Mouse (Mus musculus): Measurements from ENCODE around the gene Olfr1494. TPM values are rescaled to one million over a fixed set of nuclear protein-coding genes. Genes with fewer than 3 reads are reported as not detected.

Olfr1494 gene
- not detected in 2 replicates for polyA plus RNA-seq (2012; rRNA removed; ENCODE audit: low replicate concordance)

GRCm38 (mm10) chr19:13739428-13739827 lies at the start of gene Olfr1494:
Gene Olfr1494, plus strand, starts transcription at chr19:13739728.

GRCm38 (mm10) chr19:13696968-13697367 lies 42.6 kb upstream of the Olfr1494 start, which contains the start of gene Olfr1491:
Gene Olfr1491, plus strand, starts transcription at chr19:13697268.

GRCm38 (mm10) chr19:13722978-13723377 lies 16.6 kb upstream of the Olfr1494 start, which contains the start of gene Olfr1493-ps1:
Gene Olfr1493-ps1, plus strand, starts transcription at chr19:13723278.

GRCm38 (mm10) chr19:13764306-13764705 lies 24.8 kb downstream of the Olfr1494 start, which contains the start of gene Olfr1495:
Gene Olfr1495, plus strand, starts transcription at chr19:13764606.

GRCm38 (mm10) chr19:13777578-13777977 lies 38.0 kb downstream of the Olfr1494 start, which contains the start of gene Olfr1496:
Gene Olfr1496, plus strand, starts transcription at chr19:13777878.

GRCm38 (mm10) chr19:13798102-13798501 lies 58.6 kb downstream of the Olfr1494 start, which contains the start of gene Olfr1497:
Gene Olfr1497, minus strand, starts transcription at chr19:13798202.

Other genes starting within 250 kb of the Olfr1494 start
- gene Olfr1477, start 239.2 kb upstream of the Olfr1494 start, polyA plus RNA-seq (2012; rRNA removed; ENCODE audit: low replicate concordance): not detected in 2 replicates
- gene Olfr1480, start 211.8 kb upstream of the Olfr1494 start, polyA plus RNA-seq (2012; rRNA removed; ENCODE audit: low replicate concordance): not detected in 2 replicates
- gene Olfr1484, start 156.2 kb upstream of the Olfr1494 start, polyA plus RNA-seq (2012; rRNA removed; ENCODE audit: low replicate concordance): not detected in 2 replicates
- not detected in 2 replicates for gene Olfr1487, start 122.4 kb upstream of the Olfr1494 start, polyA plus RNA-seq (2012; rRNA removed; ENCODE audit: low replicate concordance)
- not detected in 2 replicates for gene Olfr1489, start 108.1 kb upstream of the Olfr1494 start, polyA plus RNA-seq (2012; rRNA removed; ENCODE audit: low replicate concordance)
- gene Olfr1490, start 88.6 kb upstream of the Olfr1494 start, polyA plus RNA-seq (2012; rRNA removed; ENCODE audit: low replicate concordance): not detected in 2 replicates
- gene Olfr1491, start 42.5 kb upstream of the Olfr1494 start, polyA plus RNA-seq (2012; rRNA removed; ENCODE audit: low replicate concordance): not detected in 2 replicates
- gene Olfr1493-ps1, start 16.4 kb upstream of the Olfr1494 start, polyA plus RNA-seq (2012; rRNA removed; ENCODE audit: low replicate concordance): not detected in 2 replicates
- not detected in 2 replicates for gene Olfr1495, start 24.9 kb downstream of the Olfr1494 start, polyA plus RNA-seq (2012; rRNA removed; ENCODE audit: low replicate concordance)
- gene Olfr1496, start 38.1 kb downstream of the Olfr1494 start, polyA plus RNA-seq (2012; rRNA removed; ENCODE audit: low replicate concordance): not detected in 2 replicates
- not detected in 2 replicates for gene Olfr1497, start 58.5 kb downstream of the Olfr1494 start, polyA plus RNA-seq (2012; rRNA removed; ENCODE audit: low replicate concordance)
- gene Olfr1499, start 79.7 kb downstream of the Olfr1494 start, polyA plus RNA-seq (2012; rRNA removed; ENCODE audit: low replicate concordance): not detected in 2 replicates
- not detected in 2 replicates for gene Olfr1500, start 90.8 kb downstream of the Olfr1494 start, polyA plus RNA-seq (2012; rRNA removed; ENCODE audit: low replicate concordance)
- not detected in 2 replicates for gene Olfr1501, start 111.0 kb downstream of the Olfr1494 start, polyA plus RNA-seq (2012; rRNA removed; ENCODE audit: low replicate concordance)
- gene Olfr1502, start 122.1 kb downstream of the Olfr1494 start, polyA plus RNA-seq (2012; rRNA removed; ENCODE audit: low replicate concordance): not detected in 2 replicates
- gene Olfr1504, start 158.2 kb downstream of the Olfr1494 start, polyA plus RNA-seq (2012; rRNA removed; ENCODE audit: low replicate concordance): not detected in 2 replicates
- gene Olfr1505, start 173.8 kb downstream of the Olfr1494 start, polyA plus RNA-seq (2012; rRNA removed; ENCODE audit: low replicate concordance): not detected in 2 replicates